Mouse (Mus musculus) ovary, adult 18-20 months (tissue): ENCODE measurements around the gene Ttll7.

Experiments used
- DNase-seq: peaks from one replicate; pipeline ENCODE4 v3.0.0; 2022; ENCODE audit warnings: low spot score, mixed read lengths

The Ttll7 gene

DNA sequence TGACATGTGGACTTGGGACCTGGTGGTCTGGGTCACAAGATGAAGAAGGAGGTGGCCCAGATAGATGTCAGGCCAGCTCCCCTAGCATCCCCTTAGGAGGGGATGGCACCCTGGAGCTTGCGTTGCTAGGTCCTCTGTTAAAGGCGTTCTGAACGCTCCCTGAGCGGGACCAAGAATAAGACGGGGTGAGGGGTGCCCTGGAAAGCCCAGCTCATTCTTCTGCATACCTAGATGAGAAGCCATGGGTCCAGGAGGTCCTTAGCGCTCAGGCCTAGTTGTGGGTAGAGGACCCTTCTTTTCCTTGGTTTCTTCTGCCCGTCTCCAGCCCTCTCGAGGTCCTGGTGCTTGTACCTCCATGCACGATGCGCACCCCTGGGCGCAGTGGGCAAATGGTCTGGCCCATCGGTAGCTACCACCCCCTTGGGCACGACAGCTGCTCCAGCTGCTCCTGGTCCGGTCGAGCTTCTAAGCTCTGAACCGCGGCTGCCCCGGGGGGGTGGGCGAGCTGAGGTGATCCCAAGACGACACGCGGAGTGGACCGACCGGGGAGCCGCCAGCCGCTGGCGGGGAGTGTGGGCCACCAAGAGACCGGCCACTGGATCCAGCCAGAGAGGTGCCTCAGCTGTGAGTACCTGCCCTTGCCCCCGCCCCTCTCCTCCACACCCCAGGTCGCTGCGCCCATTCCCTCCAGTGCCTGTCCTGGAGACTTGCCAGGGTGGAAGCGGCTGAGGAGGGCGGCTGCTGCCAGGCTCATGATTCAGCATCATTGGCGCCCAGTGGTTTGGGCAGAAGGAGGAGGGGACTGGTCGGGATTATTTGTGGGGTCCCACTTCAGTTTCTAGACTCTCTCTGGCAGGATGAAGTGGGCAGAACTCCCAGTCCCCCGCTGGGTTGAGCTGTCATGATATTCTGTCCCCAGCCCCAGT, at the start of gene Ttll7:
Gene Ttll7 (plus strand): TSS at position 402 of the 926 bp plus-strand sequence.
- peak; percentile 67 for DNase-seq

DNA sequence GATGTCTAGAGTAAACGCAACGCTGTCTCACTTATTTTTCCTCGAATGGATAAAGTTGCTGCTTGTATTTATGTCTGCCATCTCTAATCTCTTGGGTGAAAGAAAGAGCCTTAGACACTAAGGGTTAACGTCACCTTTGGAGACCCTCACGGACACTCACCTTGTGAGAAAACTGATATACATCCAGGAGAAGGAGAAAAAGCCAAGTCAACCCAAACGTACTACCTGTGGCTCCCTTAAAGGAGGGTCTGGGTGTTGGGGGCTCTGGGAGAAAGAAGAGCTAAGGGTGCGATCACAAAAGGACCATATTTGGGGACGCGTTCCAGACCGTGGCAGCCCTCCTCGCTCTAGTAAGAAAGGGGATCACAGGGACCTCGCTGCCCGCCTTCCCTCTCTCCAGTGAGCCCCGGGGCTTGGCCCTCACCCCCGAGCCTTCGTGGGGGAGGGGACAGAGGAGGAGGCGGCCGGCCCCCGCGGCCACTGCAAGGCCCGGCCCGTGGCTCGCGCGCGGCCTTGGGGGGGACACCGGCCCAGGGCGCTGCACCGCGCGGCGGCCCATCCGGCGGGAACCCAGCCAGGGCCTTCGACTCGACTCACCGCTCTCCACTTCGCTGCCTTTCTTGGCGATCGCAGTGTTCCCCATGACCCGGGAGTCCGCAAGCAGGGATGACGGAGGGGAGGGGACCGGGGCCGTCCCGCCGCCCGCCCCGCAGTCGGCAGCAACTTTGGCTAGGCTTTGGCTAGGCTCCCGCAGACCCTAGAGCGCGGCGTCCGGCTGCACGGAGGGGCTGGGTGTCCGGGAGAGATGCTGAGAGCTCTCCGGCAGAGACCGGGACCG, 39.9 kb upstream of the Ttll7 start:
- peak; percentile 24 for DNase-seq

GRCm38 (mm10) chr3:146812901-146813393, 39.2 kb upstream of the Ttll7 start, which contains the start of gene Prkacb:
TSS of gene Prkacb (minus strand) at chr3:146812990.
- DNase-seq, result peak; percentile 85

- no peak for DNase-seq
Measured at GRCm38 (mm10) chr3:146813624-146814023, 38.5 kb upstream of the Ttll7 start.

GRCm38 (mm10) chr3:146820718-146821117, 31.4 kb upstream of the Ttll7 start:
- DNase-seq, result no peak

DNA sequence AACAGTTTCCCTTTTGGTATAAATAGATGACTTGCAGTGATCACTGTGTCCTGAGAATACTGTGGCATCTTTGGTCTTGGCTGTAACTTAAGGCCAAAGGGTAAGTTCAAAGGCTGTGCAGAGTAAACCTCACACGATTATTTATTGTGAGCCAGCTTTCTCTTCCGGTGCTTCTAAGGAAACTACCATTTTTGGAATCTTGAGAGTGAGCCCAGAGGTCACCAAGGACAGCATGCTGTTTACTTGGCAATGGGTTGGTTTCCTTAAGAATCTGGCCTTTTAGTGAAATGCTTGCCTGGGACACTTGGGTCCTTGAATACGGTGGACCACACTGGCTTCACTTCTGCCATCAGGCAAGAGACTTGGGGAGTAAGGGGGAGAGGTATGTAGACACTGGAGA, 9.4 kb upstream of the Ttll7 start:
- DNase-seq, result no peak

GRCm38 (mm10) chr3:146843470-146843869, 8.7 kb upstream of the Ttll7 start:
- DNase-seq, result no peak

- no peak for DNase-seq
Measured at GRCm38 (mm10) chr3:146846237-146846636, 5.9 kb upstream of the Ttll7 start.

- DNase-seq, result no peak
Measured at GRCm38 (mm10) chr3:146848112-146848511, 4.1 kb upstream of the Ttll7 start.

- DNase-seq, result no peak
Measured at GRCm38 (mm10) chr3:146849360-146849759, 2.8 kb upstream of the Ttll7 start.

DNA sequence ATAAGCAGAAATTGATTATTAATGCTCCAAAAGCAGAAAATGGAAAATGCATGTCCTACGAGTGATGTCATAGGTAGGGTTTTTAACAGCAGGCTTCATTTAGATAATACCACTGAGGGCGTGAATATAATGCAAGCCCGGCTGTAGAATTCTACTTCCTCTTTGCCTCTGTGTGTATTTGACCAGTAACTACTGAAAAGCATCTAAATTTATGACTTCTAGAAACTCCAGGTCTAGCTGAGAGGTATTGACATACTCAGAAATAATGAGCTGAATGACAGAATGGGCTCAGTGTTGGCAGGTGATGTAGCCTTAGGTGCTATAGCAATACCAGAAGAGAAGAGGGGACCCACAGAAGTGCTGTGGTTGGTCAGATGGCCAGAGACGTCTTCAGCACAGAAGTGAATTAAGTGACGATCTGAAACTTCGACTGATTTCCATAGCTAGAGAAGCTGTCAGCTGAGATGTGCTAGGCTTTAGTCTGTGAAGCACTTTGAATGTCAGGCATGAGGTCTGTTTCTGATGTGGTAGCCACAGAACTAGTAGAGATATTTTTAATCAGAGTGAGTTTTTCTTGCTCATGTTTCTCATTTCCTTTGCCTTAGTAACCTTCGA, 2.4 kb downstream of the Ttll7 start:
- no peak for DNase-seq

DNA sequence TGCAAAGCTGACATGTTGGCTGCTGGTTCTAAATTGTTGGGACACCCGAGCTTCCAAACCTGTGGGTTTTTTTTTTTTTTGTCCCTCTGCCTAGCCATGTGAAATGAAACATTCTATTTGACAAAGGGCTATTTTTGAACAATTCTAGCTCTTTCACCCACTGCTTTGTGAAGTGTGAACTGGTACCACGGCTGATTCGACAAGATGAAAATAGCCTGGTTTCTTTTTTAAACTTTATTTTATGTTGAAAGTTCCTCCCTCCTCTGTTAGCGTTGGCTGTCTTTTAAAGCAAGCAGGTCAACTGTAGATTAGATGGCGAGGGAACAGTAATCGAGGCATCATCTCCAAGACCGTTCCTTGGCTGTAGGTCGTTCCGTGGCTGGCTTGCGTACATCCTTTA, 5.2 kb downstream of the Ttll7 start:
- DNase-seq, result no peak

DNA sequence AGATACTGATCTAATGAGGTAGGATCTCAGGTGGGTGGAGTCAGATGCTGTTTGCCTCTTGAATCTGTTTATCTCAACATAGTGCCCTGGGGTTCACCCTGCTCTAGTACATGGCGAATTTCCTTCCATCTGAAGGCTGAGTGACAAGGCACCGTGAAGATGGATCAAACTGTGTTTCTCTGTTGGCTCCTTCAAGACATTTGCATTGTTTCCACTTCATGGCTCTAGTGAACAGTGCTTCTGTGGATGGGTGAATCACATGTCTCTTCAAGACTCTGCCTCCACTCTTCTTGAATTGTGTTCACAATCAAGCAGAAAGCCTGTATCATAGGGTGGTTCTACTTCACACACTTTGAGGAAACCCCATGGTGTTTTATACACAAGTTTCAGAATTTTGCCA, 8.1 kb downstream of the Ttll7 start:
- no peak for DNase-seq

- DNase-seq, result no peak
Measured at GRCm38 (mm10) chr3:146866563-146866962, 14.4 kb downstream of the Ttll7 start.

- no peak for DNase-seq
Measured at GRCm38 (mm10) chr3:146871954-146872353, 19.8 kb downstream of the Ttll7 start.

GRCm38 (mm10) chr3:146875929-146876328, 23.8 kb downstream of the Ttll7 start:
- DNase-seq, result no peak

GRCm38 (mm10) chr3:146893931-146894330, 41.8 kb downstream of the Ttll7 start:
- DNase-seq, result no peak

DNA sequence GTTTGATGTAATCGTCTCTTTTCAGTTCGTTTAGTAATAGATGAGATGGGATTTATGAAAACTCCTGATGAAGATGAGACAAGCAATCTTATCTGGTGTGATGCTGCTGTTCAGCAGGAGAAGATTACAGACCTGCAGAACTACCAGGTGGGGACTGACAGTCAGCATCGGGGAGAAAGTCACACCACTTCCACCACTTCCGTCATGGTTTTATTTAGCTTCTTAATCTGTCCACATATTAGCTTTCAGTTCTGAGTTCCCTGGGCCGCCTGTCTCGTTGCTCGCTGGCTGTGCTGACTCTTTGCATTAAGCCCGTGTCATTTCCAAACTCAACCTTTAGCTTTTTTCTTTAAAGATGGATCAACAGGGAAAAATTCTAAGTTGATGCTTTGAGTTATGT, 44.4 kb downstream of the Ttll7 start:
- DNase-seq, result no peak

DNA sequence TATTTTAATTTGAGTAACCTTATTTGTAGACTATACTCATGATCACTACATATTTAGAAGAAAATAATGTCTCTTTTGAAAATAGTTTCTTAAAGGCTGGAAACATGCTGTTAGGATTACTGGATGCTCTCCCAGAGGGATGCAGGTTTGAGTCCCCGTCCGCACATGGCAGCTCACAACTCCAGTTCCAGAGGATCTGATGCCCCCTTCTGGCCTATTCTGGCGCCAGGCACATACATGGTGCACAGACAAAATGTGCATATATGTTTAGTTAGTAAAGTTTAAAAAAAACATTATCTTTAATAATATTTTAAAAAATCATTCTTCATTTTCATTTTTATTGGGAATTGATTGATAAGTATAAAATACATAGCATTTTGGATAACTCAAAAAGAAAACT, 47.9 kb downstream of the Ttll7 start:
- no peak for DNase-seq

- DNase-seq, result no peak
Measured at GRCm38 (mm10) chr3:146901729-146902128, 49.6 kb downstream of the Ttll7 start.

- DNase-seq, result no peak
Measured at GRCm38 (mm10) chr3:146905606-146906005, 53.4 kb downstream of the Ttll7 start.

- DNase-seq, result no peak
Measured at GRCm38 (mm10) chr3:146908922-146909321, 56.8 kb downstream of the Ttll7 start.
